Mouse (Mus musculus) kidney, adult 18-20 months (tissue): Measurements from ENCODE around the gene Fgd5.

Source experiments
- DNase-seq: peaks from one replicate; pipeline ENCODE4 v3.0.0; 2021

The Fgd5 gene

DNA sequence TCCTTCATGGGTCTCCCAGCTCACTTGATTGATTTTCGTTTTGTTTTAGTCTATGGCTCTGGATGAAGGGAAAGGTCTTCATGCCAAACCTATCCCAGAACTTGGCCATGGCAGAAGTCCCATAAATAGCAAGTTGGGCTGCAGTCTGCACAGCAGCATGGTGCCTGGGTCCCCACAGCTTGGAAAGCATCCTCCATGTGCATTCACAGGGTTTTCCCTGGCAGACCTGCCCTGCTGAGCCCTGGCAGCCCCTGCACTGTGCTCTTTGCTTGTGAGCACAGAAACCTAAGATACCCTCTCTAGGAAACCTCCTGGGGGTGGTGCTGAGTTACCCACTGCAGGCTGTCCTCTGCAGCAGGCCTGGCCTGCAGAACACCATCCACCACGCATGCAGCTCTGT is 32.2 kb downstream of the Fgd5 start:
- no peak for DNase-seq

DNA sequence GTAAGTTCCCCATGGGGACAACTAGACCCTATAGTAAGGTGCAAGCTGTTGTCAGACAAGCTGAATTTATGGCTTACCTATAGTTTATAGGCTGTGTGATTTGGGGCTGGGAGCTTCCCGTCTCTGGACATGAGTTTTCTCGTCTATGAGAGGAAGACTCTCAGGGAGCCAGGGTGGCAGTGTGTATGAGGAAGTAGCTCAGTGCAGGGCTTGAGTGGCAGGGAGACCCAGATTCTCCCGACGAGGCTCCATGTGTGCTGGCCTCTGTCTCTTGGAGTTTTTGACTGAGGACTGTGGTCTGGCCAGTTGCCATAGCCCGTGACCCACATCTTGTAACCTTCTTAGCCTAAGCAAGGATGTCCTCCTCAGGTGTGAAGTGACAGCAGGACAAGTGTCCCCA is 33.7 kb downstream of the Fgd5 start:
- DNase-seq = no peak

GRCm38 (mm10) chr6:92013035-92013434 is 34.4 kb downstream of the Fgd5 start:
- DNase-seq = no peak

DNA sequence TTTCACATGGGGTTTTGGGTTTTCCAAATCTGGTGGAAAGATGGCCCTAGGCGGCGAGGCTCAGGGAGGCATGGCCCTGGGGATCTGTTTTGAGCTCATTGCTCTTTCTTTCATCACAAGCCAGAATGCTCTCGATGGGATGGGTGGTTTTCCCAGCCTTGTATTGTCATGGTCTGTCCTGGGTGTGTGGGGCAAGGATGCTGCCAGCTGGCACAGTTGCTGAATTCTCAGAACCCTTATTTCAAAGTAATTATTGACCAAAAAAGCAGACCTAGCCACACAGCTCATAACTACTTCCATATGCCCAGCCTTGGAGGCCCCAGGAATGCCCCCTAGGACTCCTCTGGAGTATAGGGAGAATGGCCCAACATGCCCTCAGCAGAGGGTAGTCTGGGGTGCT is 34.9 kb downstream of the Fgd5 start:
- no peak for DNase-seq

DNA sequence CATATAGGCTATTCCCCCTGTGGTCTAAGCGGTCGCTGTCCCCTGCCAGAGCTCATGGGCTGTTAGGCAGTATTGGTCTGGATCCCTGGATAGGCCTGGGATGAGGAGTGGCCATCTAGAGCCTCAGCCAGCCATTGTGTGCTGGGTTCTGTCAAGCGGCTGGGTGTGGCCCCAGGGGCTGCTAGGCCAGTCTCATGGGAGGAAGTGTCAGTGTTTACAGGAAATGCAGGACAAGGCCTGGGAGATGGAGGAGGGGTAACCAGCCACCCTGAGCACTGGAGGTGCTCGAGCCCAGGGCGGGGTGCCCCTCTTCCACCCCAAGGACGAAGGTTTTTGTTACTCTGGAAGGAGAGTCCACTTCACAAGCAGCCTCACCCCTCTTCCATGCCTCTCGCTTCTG is 36.3 kb downstream of the Fgd5 start:
- DNase-seq = peak; percentile 62

- DNase-seq = no peak
Observed at GRCm38 (mm10) chr6:92015848-92016247, 37.2 kb downstream of the Fgd5 start.

DNA sequence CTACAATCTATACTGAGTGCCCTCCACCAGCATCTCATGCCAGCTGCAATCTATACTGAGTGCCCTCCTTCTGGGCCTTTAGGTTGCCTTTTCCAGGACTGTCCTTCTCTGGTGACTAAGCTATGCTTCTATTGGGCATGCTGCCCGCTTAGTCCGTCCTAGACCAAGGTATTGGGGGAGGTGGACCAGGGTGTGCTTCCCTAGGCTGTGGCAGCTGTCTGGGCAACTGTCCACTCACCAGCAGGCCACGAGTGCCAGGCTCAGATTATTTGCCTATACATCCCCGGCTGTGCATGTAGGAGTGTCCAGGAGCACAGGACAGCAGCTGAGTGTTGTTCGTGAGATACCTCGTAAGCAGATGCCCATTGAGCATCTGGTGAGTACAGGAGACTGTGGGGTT is 38.1 kb downstream of the Fgd5 start:
- no peak for DNase-seq

DNA sequence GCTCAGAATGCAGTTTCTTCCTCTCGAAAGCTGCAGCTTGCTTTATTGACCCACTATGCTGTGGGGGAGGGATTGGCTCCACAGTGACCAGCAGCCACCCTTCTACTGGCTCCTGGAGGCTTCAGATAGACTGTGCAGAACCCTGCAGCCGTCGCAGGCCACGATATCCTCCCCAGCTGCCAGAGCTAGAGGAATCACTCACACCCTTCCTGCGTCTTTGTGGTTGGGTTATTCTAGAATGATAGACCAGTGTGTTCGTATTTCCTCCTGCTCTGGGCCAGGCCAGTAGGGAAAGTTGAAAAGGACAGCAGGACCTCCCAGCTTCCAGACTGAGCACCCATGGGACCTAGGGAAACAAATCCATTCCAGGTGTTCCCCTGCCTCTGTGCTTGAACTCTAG is 39.7 kb downstream of the Fgd5 start:
- peak; percentile 16 for DNase-seq

DNA sequence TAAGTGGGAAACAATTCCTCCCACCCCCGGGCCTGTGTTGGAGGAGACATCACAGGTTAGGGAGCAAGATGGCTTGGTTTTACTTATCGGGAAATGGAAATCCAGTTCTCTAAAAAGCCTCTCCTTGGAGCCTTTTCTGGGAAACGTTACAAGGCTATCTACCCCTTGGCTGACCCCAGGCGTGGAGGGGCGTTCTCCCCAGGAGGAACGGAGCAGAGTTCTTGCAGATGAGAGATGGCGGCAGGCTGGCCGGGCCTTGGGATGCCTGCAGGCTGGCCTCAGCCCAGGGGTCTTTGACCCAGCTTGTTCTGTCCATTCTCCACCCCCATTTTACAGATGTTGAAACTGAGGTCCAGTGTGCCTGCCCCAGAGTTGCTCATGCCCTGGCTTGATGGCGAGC is 42.4 kb downstream of the Fgd5 start:
- no peak for DNase-seq

DNA sequence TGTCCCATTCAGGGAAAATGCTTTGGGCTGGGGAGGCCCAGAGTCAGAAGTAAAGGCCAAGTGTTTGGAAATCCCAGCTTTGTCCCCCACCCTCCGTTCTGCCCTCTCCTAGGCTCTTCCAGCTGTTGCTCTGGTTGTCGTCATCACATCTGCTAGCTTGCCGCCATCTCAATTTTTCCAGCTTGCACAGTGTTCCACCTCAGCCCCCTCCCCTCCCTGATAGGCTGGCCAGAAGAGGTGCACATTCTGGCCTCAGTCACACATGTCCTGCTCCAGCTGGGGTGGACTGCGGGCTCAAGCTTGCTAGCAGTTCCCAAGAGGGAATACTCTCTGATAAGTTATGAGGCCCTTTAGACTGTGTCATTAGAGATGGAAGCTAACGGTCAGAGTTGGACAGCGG is 42.8 kb downstream of the Fgd5 start:
- no peak for DNase-seq

DNA sequence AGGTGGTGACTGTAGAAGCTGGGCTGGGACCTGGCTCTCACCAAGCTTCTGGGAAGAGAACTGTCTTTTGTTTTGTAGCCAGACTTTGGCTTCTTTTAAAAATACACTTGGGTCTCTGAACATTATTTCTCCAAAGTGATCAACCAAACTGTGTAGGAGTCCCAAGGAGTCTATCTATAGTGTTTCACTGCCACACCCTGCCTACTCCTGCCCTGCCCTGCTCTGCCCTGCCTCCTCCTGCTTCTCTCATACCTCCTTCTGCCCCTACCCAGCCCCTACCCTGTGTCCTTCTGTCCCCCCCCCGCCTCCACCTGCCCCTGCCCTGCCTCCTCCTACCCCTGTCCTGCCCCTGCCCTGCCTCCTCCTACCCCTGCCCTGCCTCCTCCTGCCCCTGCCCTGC is 46.6 kb downstream of the Fgd5 start:
- DNase-seq = no peak

- DNase-seq = no peak
Observed at GRCm38 (mm10) chr6:92027379-92027778, 48.7 kb downstream of the Fgd5 start.

GRCm38 (mm10) chr6:92030646-92031045 is 52.0 kb downstream of the Fgd5 start:
- no peak for DNase-seq

DNA sequence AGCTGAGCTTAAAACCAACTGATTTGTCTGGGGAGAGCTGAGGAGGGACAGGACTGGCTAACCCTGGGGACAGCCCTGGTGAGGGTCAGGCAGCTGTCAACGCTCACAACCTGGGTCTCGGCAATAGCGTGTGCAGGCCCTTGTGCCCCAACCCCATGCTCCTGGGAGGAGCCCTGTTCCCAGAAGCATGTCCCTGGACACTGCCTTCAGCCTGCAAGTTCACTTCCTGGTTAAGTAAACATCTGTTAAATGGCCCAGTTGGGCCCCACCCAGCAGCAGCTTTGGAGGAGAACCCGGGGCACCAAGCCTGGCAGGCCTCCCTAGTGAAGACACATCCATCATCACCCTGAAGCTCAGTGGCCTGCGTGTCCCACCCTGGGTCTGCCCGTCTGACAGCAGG is 56.0 kb downstream of the Fgd5 start:
- peak; percentile 64 for DNase-seq

GRCm38 (mm10) chr6:92036372-92036771 is 57.7 kb downstream of the Fgd5 start:
- DNase-seq = no peak

DNA sequence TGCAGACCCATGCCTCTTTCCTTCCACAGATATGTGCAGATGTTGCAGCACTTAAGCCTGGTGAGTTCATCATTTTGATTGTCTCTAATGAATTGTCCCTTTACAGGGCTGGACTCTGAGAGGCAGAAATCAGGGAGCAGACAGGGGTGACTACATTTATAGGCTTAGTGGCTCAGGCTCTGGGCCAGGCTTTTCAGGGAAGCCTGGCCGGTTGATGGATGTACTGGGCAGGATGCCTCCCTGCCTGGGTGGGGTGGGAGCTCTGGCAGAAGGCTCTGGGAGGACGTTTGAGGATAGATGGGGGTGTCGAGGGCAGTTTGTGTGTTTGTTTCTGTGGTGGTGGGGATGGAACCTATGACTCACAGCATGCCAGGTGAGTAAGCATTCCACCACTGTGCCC is 59.5 kb downstream of the Fgd5 start:
- peak; percentile 14 for DNase-seq

- peak; percentile 62 for DNase-seq
Observed at GRCm38 (mm10) chr6:92041271-92041670, 62.6 kb downstream of the Fgd5 start.

- peak; percentile 32 for DNase-seq
Observed at GRCm38 (mm10) chr6:92042055-92042454, 63.4 kb downstream of the Fgd5 start.

DNA sequence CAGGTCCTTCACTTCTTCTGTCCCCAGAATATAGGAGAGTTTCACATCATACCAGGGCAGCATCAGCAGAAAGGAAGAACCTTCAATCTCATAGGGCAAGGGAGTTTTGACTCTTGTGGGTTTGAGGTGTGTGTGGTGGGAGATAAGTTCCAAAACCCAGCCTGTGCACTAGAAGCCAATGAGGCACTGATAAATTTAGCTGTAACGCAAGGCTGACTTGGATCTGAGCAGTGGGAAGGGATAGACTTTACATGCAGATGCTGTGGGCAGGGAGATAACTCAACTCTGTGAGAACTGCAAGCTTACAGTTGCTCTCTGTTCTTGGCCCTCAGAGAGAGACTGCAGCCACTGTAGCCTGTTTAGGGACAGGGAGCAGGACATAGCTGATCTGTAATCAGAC is 64.2 kb downstream of the Fgd5 start:
- DNase-seq = no peak

DNA sequence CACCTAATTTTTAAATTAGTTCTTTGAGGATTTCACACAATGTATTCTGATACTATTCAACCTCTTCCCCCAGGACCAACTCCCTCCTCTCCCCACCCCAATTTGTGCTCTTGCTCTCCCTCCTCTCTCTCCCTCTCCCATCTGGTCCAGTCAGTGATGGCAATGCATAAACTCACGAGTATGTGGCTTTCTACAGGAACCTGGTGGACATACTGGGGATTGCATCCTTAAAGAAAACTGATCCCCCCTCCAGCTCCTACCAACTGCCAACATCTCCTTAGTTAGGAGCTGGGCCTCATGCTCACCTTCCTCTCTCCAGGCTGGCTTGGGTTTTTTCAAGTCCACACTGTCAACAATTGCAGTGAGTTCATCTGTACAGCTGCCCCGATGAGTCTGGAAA is 79.1 kb downstream of the Fgd5 start:
- DNase-seq = no peak

- DNase-seq = no peak
Observed at GRCm38 (mm10) chr6:92061725-92062124, 83.0 kb downstream of the Fgd5 start.

DNA sequence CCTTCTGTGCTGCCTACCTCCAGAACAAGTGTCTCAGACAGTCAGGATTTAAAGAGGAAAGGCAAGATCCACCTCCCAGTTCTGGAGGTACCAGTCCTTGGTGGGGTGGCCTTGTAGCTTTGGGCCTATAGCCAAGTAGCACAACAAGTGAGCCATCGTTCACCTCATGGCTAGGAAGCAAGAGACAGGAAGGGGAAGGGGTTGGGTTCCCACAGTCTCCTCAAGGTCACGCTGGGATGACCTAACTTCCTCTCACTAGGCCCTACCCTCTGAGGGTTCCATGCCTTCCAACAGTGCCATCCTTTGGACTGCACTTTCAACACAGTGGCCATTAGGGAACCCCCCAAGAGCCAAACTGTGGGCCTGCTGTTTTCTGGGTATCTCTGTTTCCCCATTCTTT is 84.8 kb downstream of the Fgd5 start:
- DNase-seq = peak; percentile 26

DNA sequence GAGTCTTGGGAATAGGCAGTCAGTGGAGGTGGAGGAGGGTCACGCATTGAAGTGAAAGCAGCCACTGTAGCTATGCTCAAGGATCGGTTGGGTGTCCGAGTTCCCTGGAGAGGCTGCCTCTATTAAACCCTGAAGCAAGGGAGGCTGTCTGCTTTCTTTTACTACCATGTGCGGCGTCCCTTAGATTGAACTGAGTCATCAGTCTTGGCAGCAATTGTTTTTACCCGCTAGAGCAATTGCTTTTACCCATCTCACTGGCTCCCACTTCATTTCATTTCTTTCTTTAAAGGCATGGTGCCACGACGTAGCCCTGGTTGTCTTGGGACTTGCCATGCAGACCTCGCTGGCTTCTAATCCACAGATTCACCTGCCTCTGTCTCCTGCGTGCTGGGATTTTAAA is 85.4 kb downstream of the Fgd5 start:
- no peak for DNase-seq

- peak; percentile 58 for DNase-seq
Observed at GRCm38 (mm10) chr6:92065721-92066496, 87.2 kb downstream of the Fgd5 start.

DNA sequence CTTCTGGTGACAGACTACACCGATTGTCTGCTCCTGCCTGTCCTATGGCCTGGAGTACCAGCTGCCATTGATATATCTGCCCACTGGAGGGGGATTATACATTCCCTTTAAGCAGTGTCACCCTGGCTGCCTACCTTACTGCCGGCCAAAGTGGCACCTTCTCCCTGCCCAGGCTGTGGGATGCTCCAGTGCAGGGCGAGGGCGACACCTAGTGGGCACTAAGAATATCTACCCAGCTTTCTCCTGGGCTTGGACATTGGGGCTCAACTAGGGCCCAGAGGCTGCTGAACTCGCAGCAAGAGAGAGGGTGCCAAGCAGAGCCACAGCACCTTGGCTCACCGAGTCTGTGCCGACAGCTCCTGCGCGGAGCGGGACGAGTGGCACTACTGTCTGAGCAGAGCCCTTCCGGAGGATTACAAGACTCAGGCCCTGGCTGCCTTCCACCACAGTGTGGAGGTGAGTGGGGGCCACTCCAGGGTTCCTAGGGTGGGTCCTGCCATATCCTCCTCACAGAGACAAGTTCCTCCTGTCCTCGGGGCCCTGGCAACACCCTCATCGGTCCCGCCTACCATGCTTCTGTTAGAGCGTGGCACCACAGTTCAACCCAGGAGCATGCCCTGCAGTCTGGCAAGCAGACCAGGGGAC is 88.6 kb downstream of the Fgd5 start:
- peak; percentile 79 for DNase-seq
